Mouse (Mus musculus) embryonic fibroblast, embryonic 13.5 days (primary cell): Measurements from ENCODE around the gene Ankk1. TPM values are rescaled to one million over a fixed set of nuclear protein-coding genes. Genes with fewer than 3 reads are reported as not detected.

ENCODE experiments used
- H3K27ac ChIP-seq: 2 replicates; pipeline ENCODE4 v1.5.1; 2012; ENCODE audit warnings: low read length, control low read depth, inconsistent platforms; ENCODE audit not compliant: insufficient read depth
- H3K4me1 ChIP-seq: 2 replicates; pipeline ENCODE4 v1.6.1; 2011; ENCODE audit warnings: low read length; ENCODE audit not compliant: control insufficient read depth, insufficient read depth
- H3K4me3 ChIP-seq: 2 replicates; pipeline ENCODE4 v1.5.1; 2011; ENCODE audit warnings: mild to moderate bottlenecking, control low read depth, low read length; ENCODE audit not compliant: insufficient read depth
- CTCF ChIP-seq: IDR thresholded peaks from 2 replicates; pipeline ENCODE4 v1.5.1; 2011; ENCODE audit warnings: mild to moderate bottlenecking, control low read depth, low read length, moderate library complexity, borderline replicate concordance; ENCODE audit not compliant: insufficient read depth
- POLR2A ChIP-seq: IDR thresholded peaks from 2 replicates; pipeline ENCODE4 v1.6.1; 2011; ENCODE audit warnings: low read depth, mild to moderate bottlenecking, control low read depth, low read length, moderate library complexity
- polyA plus RNA-seq: library from polyadenylated mRNA; stranded (reverse); fragments of >200 nt; gene quantifications from 2 replicates; pipeline ENCODE4 v1.2.4, GENCODE M21; 2011; ENCODE audit warnings: low read depth; ENCODE audit not compliant: missing spikeins, insufficient read length

The Ankk1 gene
- polyA plus RNA-seq, 1 experiment, result 0.19 TPM

DNA sequence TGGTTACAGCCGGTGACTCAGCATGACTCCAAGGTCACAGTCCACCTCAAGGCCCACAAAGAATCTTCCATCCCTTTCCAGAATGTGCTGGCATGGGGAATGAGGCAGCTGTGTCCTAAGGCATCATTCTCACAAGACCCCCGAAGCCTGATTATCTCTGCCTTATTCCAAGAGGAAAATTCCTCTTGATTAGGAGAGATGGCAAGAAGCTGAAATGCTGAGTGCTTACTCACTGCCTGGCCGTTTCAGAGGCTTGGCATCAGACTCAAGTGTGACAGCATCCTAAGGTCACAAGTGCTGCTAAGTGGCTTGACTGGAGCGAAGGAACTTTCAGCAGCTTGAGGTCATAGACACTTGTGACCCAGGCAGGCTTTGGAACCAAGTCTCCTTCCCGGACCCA lies 16.2 kb downstream of the Ankk1 start:
- TF ChIP-seq POLR2A, result no peak
- TF ChIP-seq CTCF, result no peak
- Histone ChIP-seq H3K4me1 (no peaks in the 10 kb centered on the region), H3K4me3 (no peak overlapping the region), H3K27ac (no peak overlapping the region)

GRCm38 (mm10) chr9:49407028-49407427 lies 19.8 kb downstream of the Ankk1 start:
- no peak for TF ChIP-seq CTCF
- TF ChIP-seq POLR2A, result no peak
- Histone ChIP-seq H3K4me1 (no peaks in the 10 kb centered on the region), H3K4me3 (no peak overlapping the region), H3K27ac (no peak overlapping the region)

- TF ChIP-seq POLR2A (no peak), CTCF (no peak)
- Histone ChIP-seq H3K4me3 (no peak overlapping the region), H3K27ac (no peak overlapping the region), H3K4me1 (no peaks in the 10 kb centered on the region)
Observed at GRCm38 (mm10) chr9:49403711-49404110, 23.1 kb downstream of the Ankk1 start.

DNA sequence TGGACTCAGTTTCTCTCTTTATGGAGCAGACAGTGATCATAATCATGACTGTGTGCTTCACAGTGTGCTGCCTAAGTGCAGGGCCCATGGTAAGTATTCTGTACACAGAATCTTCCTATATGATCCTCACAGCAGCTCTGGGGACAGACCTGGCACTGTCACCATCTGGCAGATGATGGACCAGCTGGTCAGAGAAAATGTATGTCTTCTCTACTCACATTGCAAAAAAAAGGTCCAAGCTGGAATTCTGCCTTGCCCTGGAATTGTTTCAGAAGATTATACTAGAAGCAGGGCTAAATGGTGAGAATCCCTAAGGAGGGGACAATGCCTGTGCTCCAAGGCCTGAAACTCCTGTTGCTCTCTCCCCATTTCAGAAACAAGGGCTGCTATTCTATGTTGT lies 30.8 kb downstream of the Ankk1 start:
- H3K4me3 ChIP-seq, result no peak overlapping the region
- no peak overlapping the region for H3K27ac ChIP-seq
- no peaks in the 10 kb centered on the region for H3K4me1 ChIP-seq
- TF ChIP-seq CTCF, result no peak

DNA sequence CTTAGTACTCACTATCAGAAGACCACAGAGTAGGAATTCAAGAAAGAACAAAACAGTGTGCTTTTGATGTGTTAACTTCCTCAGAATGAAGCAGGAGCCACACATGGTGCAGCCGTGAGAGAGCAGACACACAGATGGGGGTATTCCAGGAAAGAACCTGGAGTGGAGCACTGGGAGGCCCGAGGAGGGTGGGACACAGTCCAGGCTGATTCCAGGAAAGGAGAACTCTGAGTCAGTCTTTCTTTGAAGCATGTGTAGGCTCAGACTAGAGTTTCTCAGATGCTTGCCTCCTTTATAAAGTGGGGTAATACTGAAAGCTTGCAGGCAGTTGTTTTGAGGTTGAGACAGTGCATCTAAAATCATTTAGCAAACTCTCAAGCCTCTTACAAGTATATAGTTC lies 34.6 kb downstream of the Ankk1 start:
- no peak overlapping the region for H3K27ac ChIP-seq
- TF ChIP-seq POLR2A (no peak), CTCF (no peak)

GRCm38 (mm10) chr9:49386119-49386518 lies 40.7 kb downstream of the Ankk1 start:
- Histone ChIP-seq H3K27ac (no peak overlapping the region), H3K4me3 (no peak overlapping the region), H3K4me1 (no peaks in the 10 kb centered on the region)
- no peak for TF ChIP-seq CTCF
- TF ChIP-seq POLR2A, result no peak

More for the DNA sequence above, 34.6 kb downstream of the Ankk1 start:
- H3K4me1 ChIP-seq, result no peaks in the 10 kb centered on the region
- no peak overlapping the region for H3K4me3 ChIP-seq

DNA sequence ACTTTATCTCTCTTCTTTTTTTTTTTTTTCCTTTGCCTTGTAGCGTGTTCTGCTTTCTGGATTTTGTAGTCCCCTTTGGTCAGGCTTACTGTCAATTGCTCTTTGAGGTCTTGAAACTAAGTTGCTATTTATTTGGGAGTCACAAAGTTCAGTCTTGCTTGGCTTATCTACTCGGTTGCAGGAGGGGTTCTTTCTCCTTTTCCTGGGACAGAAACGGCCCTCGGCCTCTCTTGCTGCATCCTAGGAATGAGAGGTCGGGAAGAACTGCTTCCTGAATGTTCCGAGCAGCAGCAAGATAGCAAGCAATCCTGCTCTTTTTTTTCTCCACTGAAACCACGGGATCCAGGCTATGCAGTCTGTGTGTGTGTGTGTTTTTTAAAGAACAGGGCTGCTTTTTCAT lies 41.5 kb downstream of the Ankk1 start:
- Histone ChIP-seq H3K27ac (no peak overlapping the region), H3K4me3 (no peak overlapping the region), H3K4me1 (no peaks in the 10 kb centered on the region)
- TF ChIP-seq POLR2A (no peak), CTCF (no peak)

DNA sequence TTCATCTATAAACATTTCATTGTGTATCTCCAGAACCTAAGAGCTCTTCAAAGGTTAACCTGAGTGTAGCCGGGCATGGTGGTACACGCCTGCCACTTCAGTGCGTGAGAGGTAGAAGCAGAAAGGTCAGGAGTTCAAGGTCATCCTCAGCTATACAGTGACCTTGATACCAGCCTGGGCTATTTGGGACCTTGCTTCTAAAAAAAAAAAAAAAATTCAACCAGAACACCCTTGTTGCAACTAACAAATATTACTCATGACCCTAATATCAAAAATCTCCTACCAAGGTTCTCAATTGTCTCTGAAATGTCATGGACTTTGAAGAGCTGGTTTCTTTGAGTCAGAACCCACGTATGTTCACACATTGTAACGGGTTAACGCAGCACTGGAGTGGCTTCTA lies 42.0 kb downstream of the Ankk1 start:
- Histone ChIP-seq H3K4me1 (no peaks in the 10 kb centered on the region), H3K27ac (no peak overlapping the region), H3K4me3 (no peak overlapping the region)
- no peak for TF ChIP-seq POLR2A
- TF ChIP-seq CTCF, result no peak

DNA sequence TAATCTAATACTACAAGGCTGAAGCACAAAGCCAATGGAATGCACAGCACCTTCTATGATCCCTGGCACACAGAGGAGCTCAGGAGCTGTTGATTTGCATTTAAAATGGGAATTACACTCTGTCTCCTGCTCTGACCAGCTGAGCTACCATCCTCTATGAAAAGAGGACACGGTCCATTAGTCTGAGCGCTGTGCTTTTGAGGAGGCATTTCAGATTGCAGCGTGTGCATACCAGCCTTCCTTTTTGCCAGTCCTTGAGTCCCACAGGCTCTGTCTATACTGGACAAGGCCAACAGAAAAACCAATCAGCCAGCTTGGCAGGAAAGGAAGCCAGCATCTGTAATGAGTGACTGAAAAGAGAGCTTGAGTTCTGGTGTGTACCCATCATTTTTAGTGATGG lies 42.8 kb downstream of the Ankk1 start:
- no peak overlapping the region for H3K27ac ChIP-seq
- TF ChIP-seq CTCF (no peak), POLR2A (no peak)

DNA sequence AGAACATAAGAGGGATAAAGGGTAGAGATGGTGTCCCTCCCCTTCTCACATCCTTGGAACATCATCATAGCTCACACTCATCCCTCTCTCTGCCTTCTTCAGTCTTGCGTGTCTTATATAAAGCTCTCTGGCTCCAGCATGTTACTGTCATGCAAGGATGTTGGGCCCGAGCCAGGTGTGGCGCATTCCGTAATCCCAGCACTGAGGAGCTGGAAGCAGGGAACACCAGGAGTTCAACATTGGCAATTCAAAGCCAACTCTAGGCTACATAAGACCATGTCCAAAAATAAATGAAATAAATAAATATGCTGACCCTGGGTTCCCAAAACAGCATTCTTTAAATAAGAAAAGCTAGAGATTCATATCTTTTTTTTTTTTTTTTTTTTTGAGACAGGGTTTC lies 46.9 kb downstream of the Ankk1 start:
- TF ChIP-seq CTCF (no peak), POLR2A (no peak)
- Histone ChIP-seq H3K4me3 (no peak overlapping the region), H3K4me1 (no peaks in the 10 kb centered on the region), H3K27ac (no peak overlapping the region)

More for the DNA sequence above, 42.8 kb downstream of the Ankk1 start:
- Histone ChIP-seq H3K4me3 (no peak overlapping the region), H3K4me1 (no peaks in the 10 kb centered on the region)

DNA sequence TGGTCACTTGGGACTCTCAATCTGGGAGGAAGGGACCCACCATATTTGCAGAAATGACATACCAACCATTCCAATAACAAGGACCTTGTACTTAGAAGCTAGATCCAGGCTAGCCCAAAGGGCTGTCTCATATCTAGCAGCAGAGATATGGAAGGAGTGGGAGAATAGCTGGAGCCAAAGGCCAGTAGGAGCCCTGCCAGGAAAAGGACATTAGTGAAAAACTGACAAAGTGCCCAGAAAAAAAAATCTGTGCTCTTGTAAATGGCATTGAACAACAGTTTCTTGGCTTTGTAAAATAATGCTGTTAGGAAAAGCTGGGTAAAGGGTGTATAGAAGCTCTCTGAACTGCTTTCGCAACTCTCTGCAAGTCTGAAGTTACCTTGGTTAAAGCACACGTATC lies 52.9 kb downstream of the Ankk1 start:
- TF ChIP-seq CTCF (no peak), POLR2A (no peak)
- Histone ChIP-seq H3K4me1 (no peaks in the 10 kb centered on the region), H3K27ac (no peak overlapping the region), H3K4me3 (no peak overlapping the region)
